Mouse (Mus musculus) testis, adult 2 months (tissue): ENCODE results near the gene Ormdl2. TPM values are rescaled to one million over a fixed set of nuclear protein-coding genes. Genes with fewer than 3 reads are reported as not detected.
"Not testable (repeated sequence)": the region's sequence is repeated elsewhere in the genome, so short reads cannot be mapped to it uniquely, and the experiment has no call there.

Experiments
- H3K27ac ChIP-seq: fragments of 200-500 bp; 2 replicates; pipeline ENCODE4 v1.5.1; 2012; ENCODE audit warnings: low read depth, low read length; ENCODE audit not compliant: control insufficient read depth, insufficient read depth
- H3K27me3 ChIP-seq: fragments of 200-500 bp; 2 replicates; pipeline ENCODE4 v1.6.1; 2012; ENCODE audit warnings: mild to moderate bottlenecking, low read length, moderate library complexity; ENCODE audit not compliant: control insufficient read depth, insufficient read depth
- H3K36me3 ChIP-seq: fragments of 200-500 bp; 2 replicates; pipeline ENCODE4 v1.6.1; 2012; ENCODE audit warnings: mild to moderate bottlenecking, low read length; ENCODE audit not compliant: control insufficient read depth, insufficient read depth
- H3K4me1 ChIP-seq: fragments of 200-500 bp; 2 replicates; pipeline ENCODE4 v1.6.1; 2012; ENCODE audit warnings: low read length; ENCODE audit not compliant: control insufficient read depth, insufficient read depth
- H3K4me3 ChIP-seq: fragments of 200-500 bp; 2 replicates; pipeline ENCODE4 v1.5.1; 2012; ENCODE audit warnings: low read depth, mild to moderate bottlenecking, low read length, moderate library complexity, mixed read lengths; ENCODE audit not compliant: control insufficient read depth
- CTCF ChIP-seq: fragments of 200-500 bp; IDR thresholded peaks from 2 replicates; pipeline ENCODE4 v1.5.1; 2012; ENCODE audit warnings: low read depth, mild to moderate bottlenecking, inconsistent platforms, low read length, moderate library complexity; ENCODE audit not compliant: control insufficient read depth, insufficient read depth, insufficient replicate concordance
- POLR2A ChIP-seq: fragments of 200-500 bp; IDR thresholded peaks from 2 replicates; pipeline ENCODE4 v1.6.1; 2012; ENCODE audit warnings: low read depth, mild to moderate bottlenecking, inconsistent platforms, low read length, moderate library complexity; ENCODE audit not compliant: control insufficient read depth
- polyA plus RNA-seq: library from polyadenylated mRNA; depleted of rRNA; stranded (reverse); fragments of >200 nt; gene quantifications from 2 replicates; pipeline ENCODE4 v1.2.3, GENCODE M21; 2012

The Ormdl2 gene
- polyA plus RNA-seq, 1 experiment, result 91.8 TPM

DNA sequence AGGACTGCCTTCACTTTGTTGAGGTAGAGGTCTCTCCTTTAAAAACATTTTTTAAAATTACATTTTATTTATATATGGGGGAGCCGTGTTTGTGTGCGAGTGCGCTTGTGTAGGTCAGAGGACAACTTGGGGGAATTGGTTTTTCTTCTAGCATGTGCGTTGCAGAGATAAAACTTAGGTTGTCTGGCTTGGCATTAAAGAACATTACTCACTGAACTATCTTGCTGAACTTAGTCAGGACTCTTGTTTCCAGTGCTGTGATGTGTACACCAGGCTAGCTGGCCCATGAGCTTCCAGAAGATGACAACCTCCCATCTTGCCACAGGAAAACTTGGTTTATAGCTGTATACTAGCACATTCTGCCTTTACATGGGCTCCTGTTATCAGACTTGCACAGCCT, 25.2 kb upstream of the Ormdl2 start:
- H3K36me3 ChIP-seq, result no peaks in the 10 kb centered on the region; the same call in 1 of the 2 replicates
- TF ChIP-seq CTCF, result no peak
- no peak overlapping the region for H3K27ac ChIP-seq
- no peaks in the 10 kb centered on the region for H3K4me1 ChIP-seq
- no peaks in the 10 kb centered on the region for H3K27me3 ChIP-seq
- no peak overlapping the region for H3K4me3 ChIP-seq

- TF ChIP-seq CTCF (no peak), POLR2A (no peak)
- Histone ChIP-seq H3K27me3 (no peaks in the 10 kb centered on the region), H3K27ac (no peak overlapping the region), H3K4me1 (no peaks in the 10 kb centered on the region), H3K36me3 (no peaks in the 10 kb centered on the region; the same call in 1 of the 2 replicates), H3K4me3 (no peak overlapping the region)
Observed at GRCm38 (mm10) chr10:128845516-128845915, 24.1 kb upstream of the Ormdl2 start.

- Histone ChIP-seq H3K27me3 (no peaks in the 10 kb centered on the region), H3K4me1 (no peaks in the 10 kb centered on the region), H3K36me3 (no peaks in the 10 kb centered on the region; the same call in 1 of the 2 replicates), H3K4me3 (peak overlapping the region; percentile 34; the same call in 1 of the 2 replicates), H3K27ac (no peak overlapping the region)
- TF ChIP-seq POLR2A (no peak), CTCF (no peak)
Observed at GRCm38 (mm10) chr10:128843260-128843659, 21.8 kb upstream of the Ormdl2 start.

GRCm38 (mm10) chr10:128840612-128841011, 19.2 kb upstream of the Ormdl2 start:
- H3K4me1 ChIP-seq, result no peaks in the 10 kb centered on the region
- no peak overlapping the region for H3K27ac ChIP-seq
- H3K36me3 ChIP-seq, result peaks cover 1% of the 10 kb centered on the region; the same call in 1 of the 2 replicates
- no peaks in the 10 kb centered on the region for H3K27me3 ChIP-seq
- no peak for TF ChIP-seq CTCF
- no peak for TF ChIP-seq POLR2A
- H3K4me3 ChIP-seq, result no peak overlapping the region

- H3K36me3 ChIP-seq, result peaks cover 2% of the 10 kb centered on the region; the same call in 1 of the 2 replicates
Observed at GRCm38 (mm10) chr10:128839434-128839833, 18.0 kb upstream of the Ormdl2 start.

GRCm38 (mm10) chr10:128837400-128837799, 16.0 kb upstream of the Ormdl2 start:
- Histone ChIP-seq H3K4me3 (no peak overlapping the region), H3K27me3 (no peaks in the 10 kb centered on the region), H3K27ac (no peak overlapping the region), H3K4me1 (no peaks in the 10 kb centered on the region), H3K36me3 (peaks cover 2% of the 10 kb centered on the region; the same call in 1 of the 2 replicates)
- no peak for TF ChIP-seq CTCF
- TF ChIP-seq POLR2A, result no peak

More at GRCm38 (mm10) chr10:128839434-128839833, 18.0 kb upstream of the Ormdl2 start:
- Histone ChIP-seq H3K27ac (no peak overlapping the region), H3K27me3 (no peaks in the 10 kb centered on the region), H3K4me3 (no peak overlapping the region), H3K4me1 (no peaks in the 10 kb centered on the region)
- TF ChIP-seq CTCF, result no peak
- no peak for TF ChIP-seq POLR2A

GRCm38 (mm10) chr10:128823821-128824220, 2.4 kb upstream of the Ormdl2 start:
- Histone ChIP-seq H3K27me3 (no peaks in the 10 kb centered on the region), H3K36me3 (no peaks in the 10 kb centered on the region), H3K27ac (no peak overlapping the region), H3K4me1 (no peaks in the 10 kb centered on the region), H3K4me3 (no peak overlapping the region)
- TF ChIP-seq POLR2A, result no peak
- TF ChIP-seq CTCF, result no peak

DNA sequence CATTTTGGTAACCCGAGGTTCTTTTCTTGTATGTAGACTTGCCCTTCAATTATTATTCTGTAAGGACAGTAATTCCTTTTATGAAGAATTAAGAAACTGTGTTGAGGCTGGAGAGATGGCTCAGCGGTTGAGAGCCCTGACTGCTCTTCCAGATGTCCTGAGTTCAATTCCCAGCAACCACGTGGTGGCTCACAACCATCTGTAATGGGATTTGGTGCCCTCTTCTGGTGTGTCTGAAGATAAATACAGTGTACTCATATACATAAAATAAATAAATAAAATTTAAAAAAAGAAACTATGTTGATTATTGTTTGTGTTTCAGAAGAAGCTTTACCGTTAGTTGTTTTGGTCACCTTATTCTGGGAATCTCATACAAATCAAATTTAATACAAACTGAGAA, 1.6 kb upstream of the Ormdl2 start:
- H3K27me3 ChIP-seq, H3K36me3 ChIP-seq, H3K27ac ChIP-seq, H3K4me1 ChIP-seq: not testable (repeated sequence)
- H3K4me3 ChIP-seq, result peak overlapping the region; percentile 93; the same call in 1 of the 2 replicates

GRCm38 (mm10) chr10:128822135-128822534, 690 bp upstream of the Ormdl2 start:
- no peak for TF ChIP-seq CTCF
- no peak for TF ChIP-seq POLR2A
- H3K27me3 ChIP-seq, result no peaks in the 10 kb centered on the region
- peak overlapping the region; percentile 93 for H3K4me3 ChIP-seq
- H3K4me1 ChIP-seq, result no peaks in the 10 kb centered on the region
- 0 out of 2 replicates have a peak, but pooled peaks cover 1% of the 10 kb centered on the region for H3K36me3 ChIP-seq
- peak overlapping the region; percentile 96 for H3K27ac ChIP-seq
